Mouse (Mus musculus): ENCODE data around the gene Dock6. TPM values are rescaled to one million over a fixed set of nuclear protein-coding genes. Genes with fewer than 3 reads are reported as not detected.

Dock6 gene
- polyA plus RNA-seq, 1 experiment from 2014 or later = 68.0 TPM

- no peak overlapping the region for H3K9ac ChIP-seq
- no peak overlapping the region for H3K4me3 ChIP-seq
- H3K27me3 ChIP-seq = no peaks in the 10 kb centered on the region
- H3K36me3 ChIP-seq = peaks cover 44% of the 10 kb centered on the region
- WGBS = 67% methylated on average over 10 of the region's 10 CpGs
- no peaks in the 10 kb centered on the region for H3K4me1 ChIP-seq
- no peaks in the 10 kb centered on the region for H3K9me3 ChIP-seq
- ATAC-seq (ENCODE audit: borderline replicate concordance, extremely low read depth, low FRiP score, low TSS enrichment) = no peak
- H3K27ac ChIP-seq = no peak overlapping the region
- no peak overlapping the region for H3K4me2 ChIP-seq
Measured at GRCm38 (mm10) chr9:21824366-21824765, 28.1 kb downstream of the Dock6 start.

GRCm38 (mm10) chr9:21823957-21824356 lies 28.5 kb downstream of the Dock6 start:
- Histone ChIP-seq H3K9me3 (no peaks in the 10 kb centered on the region), H3K4me3 (no peak overlapping the region), H3K27ac (no peak overlapping the region), H3K4me1 (no peaks in the 10 kb centered on the region), H3K4me2 (no peak overlapping the region), H3K36me3 (peaks cover 41% of the 10 kb centered on the region), H3K9ac (no peak overlapping the region), H3K27me3 (no peaks in the 10 kb centered on the region)
- WGBS = 54% methylated on average over 4 of the region's 4 CpGs
- no peak for ATAC-seq (ENCODE audit: borderline replicate concordance, extremely low read depth, low FRiP score, low TSS enrichment)

- Histone ChIP-seq H3K36me3 (peaks cover 40% of the 10 kb centered on the region), H3K4me3 (no peak overlapping the region), H3K4me2 (no peak overlapping the region), H3K9me3 (no peaks in the 10 kb centered on the region), H3K9ac (no peak overlapping the region), H3K4me1 (no peaks in the 10 kb centered on the region), H3K27me3 (no peaks in the 10 kb centered on the region), H3K27ac (no peak overlapping the region)
- no peak for ATAC-seq (ENCODE audit: borderline replicate concordance, extremely low read depth, low FRiP score, low TSS enrichment)
- 81% methylated on average over 6 of the region's 6 CpGs for WGBS
Measured at GRCm38 (mm10) chr9:21822686-21823085, 29.7 kb downstream of the Dock6 start.

- no peak for ATAC-seq (ENCODE audit: borderline replicate concordance, extremely low read depth, low FRiP score, low TSS enrichment)
- Histone ChIP-seq H3K4me1 (no peaks in the 10 kb centered on the region), H3K36me3 (peaks cover 54% of the 10 kb centered on the region)
Measured at GRCm38 (mm10) chr9:21820183-21820582, 32.3 kb downstream of the Dock6 start.

GRCm38 (mm10) chr9:21819181-21819729 lies 33.2 kb downstream of the Dock6 start:
- Histone ChIP-seq H3K9me3 (no peaks in the 10 kb centered on the region), H3K9ac (no peak overlapping the region), H3K27ac (no peak overlapping the region), H3K4me2 (no peak overlapping the region), H3K4me3 (no peak overlapping the region), H3K36me3 (peaks cover 62% of the 10 kb centered on the region), H3K27me3 (no peaks in the 10 kb centered on the region), H3K4me1 (no peaks in the 10 kb centered on the region)
- no peak for ATAC-seq (ENCODE audit: borderline replicate concordance, extremely low read depth, low FRiP score, low TSS enrichment)
- WGBS = 96% methylated on average over 2 of the region's 2 CpGs

More at GRCm38 (mm10) chr9:21820183-21820582, 32.3 kb downstream of the Dock6 start:
- H3K9me3 ChIP-seq = no peaks in the 10 kb centered on the region
- H3K27me3 ChIP-seq = no peaks in the 10 kb centered on the region
- no peak overlapping the region for H3K4me2 ChIP-seq
- 83% methylated on average over 12 of the region's 12 CpGs for WGBS
- no peak overlapping the region for H3K9ac ChIP-seq
- no peak overlapping the region for H3K27ac ChIP-seq
- H3K4me3 ChIP-seq = no peak overlapping the region

- peaks cover 67% of the 10 kb centered on the region for H3K36me3 ChIP-seq
- H3K9me3 ChIP-seq = no peaks in the 10 kb centered on the region
- no peaks in the 10 kb centered on the region for H3K4me1 ChIP-seq
- no peak for ATAC-seq (ENCODE audit: borderline replicate concordance, extremely low read depth, low FRiP score, low TSS enrichment)
- no peak overlapping the region for H3K9ac ChIP-seq
- WGBS = 92% methylated on average over 6 of the region's 6 CpGs
- H3K27me3 ChIP-seq = no peaks in the 10 kb centered on the region
- no peak overlapping the region for H3K4me3 ChIP-seq
- H3K27ac ChIP-seq = no peak overlapping the region
- no peak overlapping the region for H3K4me2 ChIP-seq
Measured at GRCm38 (mm10) chr9:21818561-21818960, 33.9 kb downstream of the Dock6 start.

GRCm38 (mm10) chr9:21818125-21818524 lies 34.3 kb downstream of the Dock6 start:
- H3K36me3 ChIP-seq = peaks cover 71% of the 10 kb centered on the region
- H3K4me2 ChIP-seq = no peak overlapping the region
- no peak overlapping the region for H3K4me3 ChIP-seq
- WGBS = 71% methylated on average over 4 of the region's 4 CpGs
- no peak overlapping the region for H3K9ac ChIP-seq
- H3K27ac ChIP-seq = no peak overlapping the region
- no peaks in the 10 kb centered on the region for H3K9me3 ChIP-seq
- no peaks in the 10 kb centered on the region for H3K4me1 ChIP-seq
- H3K27me3 ChIP-seq = no peaks in the 10 kb centered on the region
- no peak for ATAC-seq (ENCODE audit: borderline replicate concordance, extremely low read depth, low FRiP score, low TSS enrichment)

GRCm38 (mm10) chr9:21816716-21817305 lies 35.6 kb downstream of the Dock6 start:
- Histone ChIP-seq H3K4me2 (no peak overlapping the region), H3K27me3 (no peaks in the 10 kb centered on the region), H3K36me3 (peaks cover 78% of the 10 kb centered on the region), H3K4me1 (no peaks in the 10 kb centered on the region), H3K9me3 (no peaks in the 10 kb centered on the region), H3K4me3 (no peak overlapping the region), H3K27ac (no peak overlapping the region), H3K9ac (no peak overlapping the region)
- ATAC-seq (ENCODE audit: borderline replicate concordance, extremely low read depth, low FRiP score, low TSS enrichment) = no peak
- WGBS = 52% methylated on average over 9 of the region's 9 CpGs

- ATAC-seq (ENCODE audit: borderline replicate concordance, extremely low read depth, low FRiP score, low TSS enrichment) = no peak
- no peaks in the 10 kb centered on the region for H3K4me1 ChIP-seq
- no peaks in the 10 kb centered on the region for H3K9me3 ChIP-seq
- no peak overlapping the region for H3K27ac ChIP-seq
- H3K36me3 ChIP-seq = peaks cover 54% of the 10 kb centered on the region
- 88% methylated on average over 5 of the region's 5 CpGs for WGBS
- H3K4me3 ChIP-seq = no peak overlapping the region
- no peaks in the 10 kb centered on the region for H3K27me3 ChIP-seq
- H3K9ac ChIP-seq = no peak overlapping the region
- H3K4me2 ChIP-seq = no peak overlapping the region
Measured at GRCm38 (mm10) chr9:21811170-21811569, 41.3 kb downstream of the Dock6 start.

GRCm38 (mm10) chr9:21808561-21808960 lies 43.9 kb downstream of the Dock6 start:
- H3K9me3 ChIP-seq = no peaks in the 10 kb centered on the region
- peaks cover 32% of the 10 kb centered on the region for H3K36me3 ChIP-seq
- no peak overlapping the region for H3K9ac ChIP-seq
- no peak overlapping the region for H3K4me2 ChIP-seq
- whole genome bisulfite sequencing = 56% methylated on average over 3 of the region's 3 CpGs
- no peak overlapping the region for H3K27ac ChIP-seq
- no peaks in the 10 kb centered on the region for H3K27me3 ChIP-seq
- H3K4me3 ChIP-seq = no peak overlapping the region
- ATAC-seq (ENCODE audit: borderline replicate concordance, extremely low read depth, low FRiP score, low TSS enrichment) = no peak
- peaks cover 10% of the 10 kb centered on the region for H3K4me1 ChIP-seq

GRCm38 (mm10) chr9:21806976-21807375 lies 45.5 kb downstream of the Dock6 start:
- 81% methylated on average over 11 of the region's 11 CpGs for WGBS
- H3K4me2 ChIP-seq = no peak overlapping the region
- H3K9ac ChIP-seq = no peak overlapping the region
- peaks cover 29% of the 10 kb centered on the region for H3K36me3 ChIP-seq
- ATAC-seq (ENCODE audit: borderline replicate concordance, extremely low read depth, low FRiP score, low TSS enrichment) = no peak
- H3K27me3 ChIP-seq = no peaks in the 10 kb centered on the region
- H3K9me3 ChIP-seq = no peaks in the 10 kb centered on the region
- peaks cover 11% of the 10 kb centered on the region for H3K4me1 ChIP-seq
- H3K4me3 ChIP-seq = no peak overlapping the region
- no peak overlapping the region for H3K27ac ChIP-seq

GRCm38 (mm10) chr9:21806363-21806762 lies 46.1 kb downstream of the Dock6 start:
- 39% methylated on average over 3 of the region's 3 CpGs for WGBS
- Histone ChIP-seq H3K9ac (no peak overlapping the region), H3K4me1 (peaks cover 11% of the 10 kb centered on the region), H3K4me3 (no peak overlapping the region), H3K36me3 (peaks cover 29% of the 10 kb centered on the region), H3K4me2 (no peak overlapping the region), H3K27me3 (no peaks in the 10 kb centered on the region), H3K9me3 (no peaks in the 10 kb centered on the region), H3K27ac (no peak overlapping the region)
- no peak for ATAC-seq (ENCODE audit: borderline replicate concordance, extremely low read depth, low FRiP score, low TSS enrichment)

Data from lung, embryonic 15.5 days (tissue).